Mouse (Mus musculus) cerebellum, adult 9-11 months (tissue): ENCODE results near the gene Atg4b.
"Not testable (repeated sequence)": the region's sequence is repeated elsewhere in the genome, so short reads cannot be mapped to it uniquely, and the experiment has no call there.

Experiments
- DNase-seq: peaks from one replicate; pipeline ENCODE4 v3.0.0; 2022

Gene Atg4b

GRCm38 (mm10) chr1:93823796-93824495, 72.6 kb downstream of the Atg4b start:
- DNase-seq = peak; percentile 47

- no peak for DNase-seq
Observed at GRCm38 (mm10) chr1:93824609-93825008, 73.3 kb downstream of the Atg4b start, which contains the start of gene D2hgdh. Gene D2hgdh, plus strand, starts transcription at chr1:93824909.

- peak; percentile 98 for DNase-seq
Observed at GRCm38 (mm10) chr1:93825105-93825674, 73.9 kb downstream of the Atg4b start.

GRCm38 (mm10) chr1:93825771-93826539, 74.7 kb downstream of the Atg4b start:
- peak; percentile 72 for DNase-seq

GRCm38 (mm10) chr1:93826540-93826835, 75.2 kb downstream of the Atg4b start:
- peak; percentile 74 for DNase-seq

GRCm38 (mm10) chr1:93832754-93833360, 81.6 kb downstream of the Atg4b start:
- DNase-seq = not testable (repeated sequence)

- DNase-seq = no peak
Observed at GRCm38 (mm10) chr1:93834671-93835150, 83.4 kb downstream of the Atg4b start.

- no peak for DNase-seq
Observed at GRCm38 (mm10) chr1:93835211-93835610, 83.9 kb downstream of the Atg4b start.

- no peak for DNase-seq
Observed at GRCm38 (mm10) chr1:93835876-93836531, 84.7 kb downstream of the Atg4b start.

GRCm38 (mm10) chr1:93836532-93836913, 85.2 kb downstream of the Atg4b start:
- DNase-seq = no peak

- DNase-seq = no peak
Observed at GRCm38 (mm10) chr1:93837335-93837734, 86.0 kb downstream of the Atg4b start.

- DNase-seq = not testable (repeated sequence)
Observed at GRCm38 (mm10) chr1:93838569-93838968, 87.3 kb downstream of the Atg4b start.
